Mouse (Mus musculus): Measurements from ENCODE around the gene Scamp5. TPM values are rescaled to one million over a fixed set of nuclear protein-coding genes. Genes with fewer than 3 reads are reported as not detected.
"Not testable (repeated sequence)": the region's sequence is repeated elsewhere in the genome, so short reads cannot be mapped to it uniquely, and the experiment has no call there.

Scamp5 gene
- polyA plus RNA-seq, 1 experiment from 2014 or later = 153 TPM

GRCm38 (mm10) chr9:57439522-57440295, 28.2 kb downstream of the Scamp5 start, which contains the start of gene Ppcdc:
Ppcdc (minus strand) TSS chr9:57440124.
- Histone ChIP-seq H3K4me1 (peaks cover 7% of the 10 kb centered on the region), H3K27me3 (replicated peaks) (no peaks in the 10 kb centered on the region), H3K9ac (peak within 1 kb of the TSS; percentile 76), H3K27ac (peak within 1 kb of the TSS; percentile 84), H3K4me3 (peak within 1 kb of the TSS; percentile 56), H3K9me3 (no peaks in the 10 kb centered on the region), H3K4me2 (peak within 1 kb of the TSS; percentile 74), H3K36me3 (replicated peaks) (peaks cover 9% of the 10 kb centered on the region; the same call in 1 of the 2 replicates)
- ATAC-seq (replicated peaks) = peak; percentile 96
- 3% methylated on average over 32 of the region's 32 CpGs for WGBS

GRCm38 (mm10) chr9:57439083-57439482, 28.8 kb downstream of the Scamp5 start:
- Histone ChIP-seq H3K27me3 (replicated peaks) (no peaks in the 10 kb centered on the region), H3K36me3 (replicated peaks) (peaks cover 6% of the 10 kb centered on the region; the same call in 1 of the 2 replicates), H3K4me3 (peak overlapping the region; percentile 56), H3K9me3 (no peaks in the 10 kb centered on the region), H3K9ac (peak overlapping the region; percentile 76), H3K27ac (peak overlapping the region; percentile 84), H3K4me2 (peak overlapping the region; percentile 74), H3K4me1 (peaks cover 7% of the 10 kb centered on the region)
- ATAC-seq (replicated peaks) = no peak
- 49% methylated on average over 7 of the region's 7 CpGs for WGBS

- no peak overlapping the region for H3K4me2 ChIP-seq
- H3K27ac ChIP-seq = no peak overlapping the region
- ATAC-seq (replicated peaks) = no peak
- 69% methylated on average over 10 of the region's 10 CpGs for WGBS
- no peak overlapping the region for H3K9ac ChIP-seq
- no peak overlapping the region for H3K4me3 ChIP-seq
- no peaks in the 10 kb centered on the region for H3K9me3 ChIP-seq
- H3K4me1 ChIP-seq = peaks cover 13% of the 10 kb centered on the region
- H3K36me3 ChIP-seq (replicated peaks) = 0 out of 2 replicates have a peak, but pooled peaks cover 6% of the 10 kb centered on the region
- no peaks in the 10 kb centered on the region for H3K27me3 ChIP-seq (replicated peaks)
Measured at GRCm38 (mm10) chr9:57437896-57438614, 29.8 kb downstream of the Scamp5 start.

GRCm38 (mm10) chr9:57436166-57436565, 31.7 kb downstream of the Scamp5 start:
- H3K9me3 ChIP-seq = no peaks in the 10 kb centered on the region
- no peak overlapping the region for H3K4me2 ChIP-seq
- no peak overlapping the region for H3K27ac ChIP-seq
- 86% methylated on average over 5 of the region's 5 CpGs for WGBS
- no peak for ATAC-seq (replicated peaks)
- no peak overlapping the region for H3K9ac ChIP-seq
- no peaks in the 10 kb centered on the region for H3K27me3 ChIP-seq (replicated peaks)
- H3K4me1 ChIP-seq = peaks cover 20% of the 10 kb centered on the region
- no peaks in the 10 kb centered on the region for H3K36me3 ChIP-seq (replicated peaks)
- H3K4me3 ChIP-seq = no peak overlapping the region

- H3K27ac ChIP-seq = no peak overlapping the region
- H3K4me2 ChIP-seq = no peak overlapping the region
- WGBS = 88% methylated on average over 11 of the region's 11 CpGs
- no peaks in the 10 kb centered on the region for H3K36me3 ChIP-seq (replicated peaks)
- no peak for ATAC-seq (replicated peaks)
- H3K4me3 ChIP-seq = no peak overlapping the region
- no peak overlapping the region for H3K9ac ChIP-seq
- H3K27me3 ChIP-seq (replicated peaks) = no peaks in the 10 kb centered on the region
- peaks cover 24% of the 10 kb centered on the region for H3K4me1 ChIP-seq
- no peaks in the 10 kb centered on the region for H3K9me3 ChIP-seq
Measured at GRCm38 (mm10) chr9:57434405-57435165, 33.3 kb downstream of the Scamp5 start.

- H3K9ac ChIP-seq = no peak overlapping the region
- 18% methylated on average over 11 of the region's 11 CpGs for WGBS
Measured at GRCm38 (mm10) chr9:57433097-57434032, 34.5 kb downstream of the Scamp5 start.

GRCm38 (mm10) chr9:57432480-57432879, 35.4 kb downstream of the Scamp5 start:
- Histone ChIP-seq H3K27ac (no peak overlapping the region), H3K4me2 (no peak overlapping the region), H3K27me3 (replicated peaks) (no peaks in the 10 kb centered on the region), H3K9me3 (no peaks in the 10 kb centered on the region), H3K9ac (no peak overlapping the region), H3K4me1 (peaks cover 22% of the 10 kb centered on the region), H3K4me3 (no peak overlapping the region), H3K36me3 (replicated peaks) (no peaks in the 10 kb centered on the region)
- ATAC-seq (replicated peaks) = no peak
- 88% methylated on average over 3 of the region's 3 CpGs for WGBS

More at GRCm38 (mm10) chr9:57433097-57434032, 34.5 kb downstream of the Scamp5 start:
- no peaks in the 10 kb centered on the region for H3K9me3 ChIP-seq
- no peak overlapping the region for H3K4me2 ChIP-seq
- ATAC-seq (replicated peaks) = peak; percentile 61
- H3K27me3 ChIP-seq (replicated peaks) = no peaks in the 10 kb centered on the region
- H3K27ac ChIP-seq = no peak overlapping the region
- peaks cover 20% of the 10 kb centered on the region for H3K4me1 ChIP-seq
- no peaks in the 10 kb centered on the region for H3K36me3 ChIP-seq (replicated peaks)
- no peak overlapping the region for H3K4me3 ChIP-seq

GRCm38 (mm10) chr9:57431202-57431601, 36.7 kb downstream of the Scamp5 start:
- Histone ChIP-seq H3K36me3 (replicated peaks) (no peaks in the 10 kb centered on the region), H3K27me3 (replicated peaks) (no peaks in the 10 kb centered on the region)

GRCm38 (mm10) chr9:57428391-57428790, 39.5 kb downstream of the Scamp5 start:
- 35% methylated on average over 4 of the region's 4 CpGs for WGBS
- peaks cover 20% of the 10 kb centered on the region for H3K4me1 ChIP-seq
- no peak for ATAC-seq (replicated peaks)

More at GRCm38 (mm10) chr9:57431202-57431601, 36.7 kb downstream of the Scamp5 start:
- peaks cover 22% of the 10 kb centered on the region for H3K4me1 ChIP-seq
- H3K9me3 ChIP-seq = no peaks in the 10 kb centered on the region
- H3K9ac ChIP-seq = no peak overlapping the region
- no peak overlapping the region for H3K4me2 ChIP-seq
- 17% methylated on average over 9 of the region's 9 CpGs for WGBS
- no peak overlapping the region for H3K27ac ChIP-seq
- no peak for ATAC-seq (replicated peaks)
- H3K4me3 ChIP-seq = no peak overlapping the region

GRCm38 (mm10) chr9:57427937-57428336, 39.9 kb downstream of the Scamp5 start:
- peaks cover 15% of the 10 kb centered on the region; the same call in 1 of the 2 replicates for H3K4me1 ChIP-seq
- no peaks in the 10 kb centered on the region for H3K9me3 ChIP-seq
- no peak overlapping the region for H3K9ac ChIP-seq
- H3K4me2 ChIP-seq = no peak overlapping the region
- ATAC-seq (replicated peaks) = no peak
- no peaks in the 10 kb centered on the region for H3K27me3 ChIP-seq (replicated peaks)
- H3K36me3 ChIP-seq (replicated peaks) = no peaks in the 10 kb centered on the region
- H3K4me3 ChIP-seq = no peak overlapping the region
- 56% methylated on average over 4 of the region's 4 CpGs for WGBS
- H3K27ac ChIP-seq = no peak overlapping the region

More at GRCm38 (mm10) chr9:57428391-57428790, 39.5 kb downstream of the Scamp5 start:
- Histone ChIP-seq H3K9me3 (no peaks in the 10 kb centered on the region), H3K4me2 (no peak overlapping the region), H3K9ac (no peak overlapping the region), H3K36me3 (replicated peaks) (no peaks in the 10 kb centered on the region), H3K4me3 (no peak overlapping the region), H3K27ac (no peak overlapping the region), H3K27me3 (replicated peaks) (no peaks in the 10 kb centered on the region)

GRCm38 (mm10) chr9:57427123-57427522, 40.7 kb downstream of the Scamp5 start:
- H3K27me3 ChIP-seq (replicated peaks); H3K4me2 ChIP-seq; H3K36me3 ChIP-seq (replicated peaks); H3K4me3 ChIP-seq; ATAC-seq (replicated peaks); H3K27ac ChIP-seq; H3K9me3 ChIP-seq; H3K9ac ChIP-seq: not testable (repeated sequence)
- peaks cover 12% of the 10 kb centered on the region; the same call in 1 of the 2 replicates for H3K4me1 ChIP-seq
- 80% methylated on average over 4 of the region's 4 CpGs for WGBS

All from midbrain, embryonic 15.5 days (tissue).